Mouse (Mus musculus): Measurements from ENCODE around the gene Fam71a. TPM values are rescaled to one million over a fixed set of nuclear protein-coding genes. Genes with fewer than 3 reads are reported as not detected.

Gene Fam71a
- total RNA-seq, 2 experiments from 2014 or later: not detected

DNA sequence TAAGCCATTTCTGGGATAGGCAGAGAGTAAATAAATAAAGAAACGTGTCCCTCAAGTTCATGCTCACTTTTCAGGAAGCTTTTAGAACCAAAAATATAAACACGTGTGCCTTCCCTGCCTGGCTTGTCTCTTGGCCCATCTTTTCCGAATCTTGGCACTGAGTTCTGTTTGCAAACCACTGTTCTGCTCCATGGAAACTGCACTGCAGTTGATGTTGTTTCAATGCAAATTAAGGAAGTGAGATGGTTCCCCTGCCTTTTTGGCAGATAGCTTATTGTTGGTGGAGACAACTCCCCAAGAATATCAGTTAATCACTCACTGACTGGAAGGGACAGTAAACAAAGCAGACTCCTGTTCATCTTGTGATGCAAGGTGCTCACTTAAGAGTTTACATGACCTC, 41.9 kb downstream of the Fam71a start:
- no peak for DNase-seq

DNA sequence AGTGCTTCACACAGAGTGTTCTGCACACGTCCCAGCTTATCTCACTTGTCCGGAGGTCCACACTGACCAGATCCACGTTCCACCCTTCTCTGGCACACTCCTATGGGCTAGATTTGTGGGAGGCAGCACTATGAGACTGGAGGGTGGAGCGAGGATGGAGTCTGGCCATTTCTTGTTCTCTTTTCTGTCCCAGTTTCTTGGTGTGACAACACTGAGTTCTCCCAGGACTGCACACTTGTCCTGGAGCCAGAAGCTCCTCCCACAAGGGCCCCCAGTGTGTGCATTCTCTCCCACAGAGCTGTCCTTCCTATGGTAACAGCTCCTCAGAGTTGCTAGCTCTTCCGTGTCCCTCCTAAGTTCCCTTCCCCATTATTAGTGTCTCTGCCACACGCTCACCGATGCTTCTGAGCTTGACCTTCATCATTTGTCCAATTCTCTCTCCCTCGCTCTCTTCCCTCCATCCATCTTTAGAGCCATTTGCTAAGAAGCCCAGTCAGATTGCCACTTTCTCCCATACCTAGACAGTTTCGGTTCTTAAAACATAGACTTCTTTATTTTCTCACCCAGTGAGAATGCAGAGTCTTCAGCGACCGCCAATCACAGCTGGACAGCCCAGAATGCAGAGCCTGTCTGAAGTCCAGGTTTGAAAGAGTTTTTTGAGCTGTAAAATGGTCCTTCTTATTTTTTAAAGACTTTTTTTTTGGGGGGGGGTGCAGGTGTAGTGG, 48.9 kb downstream of the Fam71a start:
- no peak for DNase-seq

DNA sequence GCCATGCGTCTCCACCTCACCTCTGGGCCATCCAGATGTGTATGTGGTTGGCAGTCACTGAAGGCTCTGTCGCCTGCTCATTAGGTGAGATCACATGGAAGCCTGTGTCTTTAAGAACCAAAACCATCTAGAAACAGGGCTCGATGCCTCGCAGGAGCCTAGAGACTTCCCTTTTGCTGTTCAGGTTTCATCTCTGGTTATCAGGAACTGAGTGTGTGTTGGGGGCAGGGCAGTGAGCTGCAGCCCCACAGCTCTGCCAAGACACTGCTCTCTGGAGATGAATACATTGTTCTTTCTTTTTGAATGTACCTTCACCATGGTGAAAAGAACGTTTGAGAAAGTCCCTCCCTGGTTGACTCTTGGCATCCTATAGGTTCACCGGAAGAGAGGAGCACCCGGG, 49.7 kb downstream of the Fam71a start:
- no peak for DNase-seq

Other genes starting within 250 kb of the Fam71a start
- gene Angel2, start 239.7 kb downstream of the Fam71a start, total RNA-seq (2021): 10 to 100 TPM; 44.0 to 54.1 TPM
- under 1 TPM; 0.10 to 0.20 TPM for gene Vash2, start 185.5 kb downstream of the Fam71a start, total RNA-seq (2021)
- 10 to 100 TPM; 15.5 to 16.7 TPM for gene Flvcr1, start 138.7 kb downstream of the Fam71a start, total RNA-seq (2021)
- gene Spata45, start 128.2 kb downstream of the Fam71a start, total RNA-seq (2021): not detected
- 10 to 100 TPM; 13.0 to 20.0 TPM for gene Tatdn3, start 101.9 kb downstream of the Fam71a start, total RNA-seq (2021)
- gene Nsl1, start 101.8 kb downstream of the Fam71a start, total RNA-seq (2021): 1 to 10 TPM in 1 of 2 experiments, under 1 TPM in 1; 0.95 to 1.6 TPM
- 1 to 10 TPM; 1.4 to 9.6 TPM for gene Batf3, start 67.0 kb downstream of the Fam71a start, total RNA-seq (2021)
- gene Atf3, start 53.2 kb upstream of the Fam71a start, total RNA-seq (2021): 10 to 100 TPM in 1 of 2 experiments, 1 to 10 TPM in 1; 4.2 to 11.0 TPM
- 100 to 1,000 TPM in 1 of 2 experiments, 10 to 100 TPM in 1; 86.6 to 103 TPM for gene Nenf, start 153.4 kb upstream of the Fam71a start, total RNA-seq (2021)
- gene Tmem206, start 161.1 kb upstream of the Fam71a start, total RNA-seq (2021): 1 to 10 TPM; 4.7 to 6.0 TPM
- gene Ppp2r5a, start 238.5 kb upstream of the Fam71a start, total RNA-seq (2021): 100 to 1,000 TPM; 192 to 197 TPM

All from adrenal gland, postnatal 36 days (tissue).